Mouse (Mus musculus) retina, adult 2 months (tissue): ENCODE data around the gene Sat2.
"Not testable (repeated sequence)": the region's sequence is repeated elsewhere in the genome, so short reads cannot be mapped to it uniquely, and the experiment has no call there.

Experiments used
- DNase-seq: peaks from one replicate; pipeline ENCODE4 v3.0.0-alpha.2; 2012; ENCODE audit warnings: low read depth, low spot score

Sat2 gene

DNA sequence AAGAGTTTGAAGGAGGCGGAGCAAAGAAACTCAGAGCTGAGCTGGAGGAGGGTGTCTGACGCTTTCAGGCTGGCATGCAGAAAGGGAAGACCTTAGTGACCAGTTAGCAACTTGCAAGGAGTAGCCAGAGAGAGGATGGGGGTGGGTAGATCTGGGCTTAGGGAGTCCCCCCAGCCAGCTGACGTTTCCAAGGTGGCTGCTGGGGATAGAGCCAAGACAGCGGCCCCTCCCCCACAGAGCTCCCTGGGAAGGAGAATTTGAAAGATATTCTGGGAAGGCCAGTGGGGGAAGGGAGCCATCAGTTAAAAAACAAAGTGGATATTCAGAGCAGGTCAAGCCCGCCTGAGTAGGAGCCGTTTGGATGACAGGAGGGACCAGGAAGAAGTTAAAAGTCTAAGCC is 21.7 kb upstream of the Sat2 start:
- DNase-seq: no peak

- DNase-seq: no peak
Measured at GRCm38 (mm10) chr11:69601768-69602167, 20.1 kb upstream of the Sat2 start.

DNA sequence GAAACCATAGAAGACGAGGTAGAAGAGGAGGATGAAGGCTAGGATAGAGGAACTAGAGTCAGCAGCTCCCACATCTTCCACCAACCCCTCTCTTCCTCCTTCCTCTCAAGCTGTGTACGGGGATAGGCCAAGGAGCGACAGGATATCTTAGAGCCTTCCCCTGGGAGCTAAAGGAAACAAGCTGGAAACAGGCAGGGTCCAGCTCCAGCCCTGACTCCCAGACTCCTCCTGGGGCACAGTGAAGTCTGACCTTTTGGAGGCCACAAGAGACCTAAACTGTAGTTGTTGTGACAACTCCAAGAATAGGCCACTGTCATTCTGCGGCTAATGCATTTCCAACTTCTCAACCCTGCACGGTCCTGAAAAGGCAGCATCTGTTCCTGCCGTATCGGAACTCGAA is 18.3 kb upstream of the Sat2 start:
- DNase-seq: no peak

DNA sequence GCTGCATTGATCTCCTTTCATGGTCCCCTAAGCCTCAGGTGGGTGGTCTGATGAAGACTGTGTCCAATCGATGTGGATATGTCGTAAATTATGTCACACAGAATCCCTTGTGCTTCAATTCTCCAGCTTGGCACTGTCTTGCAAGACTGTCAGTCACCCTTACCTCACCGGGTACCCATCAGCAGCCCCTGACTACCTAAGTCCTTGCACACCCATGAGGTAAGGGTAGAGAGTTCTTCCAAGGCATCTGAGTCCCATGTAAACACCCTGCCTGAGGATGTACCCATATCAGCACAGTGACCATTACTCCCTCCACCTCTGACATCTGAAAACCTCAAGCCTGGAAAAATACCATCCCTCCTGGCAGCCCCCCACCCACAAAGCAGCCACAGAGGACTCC is 17.5 kb upstream of the Sat2 start:
- DNase-seq: no peak

- DNase-seq: peak; percentile 70
Measured at GRCm38 (mm10) chr11:69604795-69605664, 16.8 kb upstream of the Sat2 start.

DNA sequence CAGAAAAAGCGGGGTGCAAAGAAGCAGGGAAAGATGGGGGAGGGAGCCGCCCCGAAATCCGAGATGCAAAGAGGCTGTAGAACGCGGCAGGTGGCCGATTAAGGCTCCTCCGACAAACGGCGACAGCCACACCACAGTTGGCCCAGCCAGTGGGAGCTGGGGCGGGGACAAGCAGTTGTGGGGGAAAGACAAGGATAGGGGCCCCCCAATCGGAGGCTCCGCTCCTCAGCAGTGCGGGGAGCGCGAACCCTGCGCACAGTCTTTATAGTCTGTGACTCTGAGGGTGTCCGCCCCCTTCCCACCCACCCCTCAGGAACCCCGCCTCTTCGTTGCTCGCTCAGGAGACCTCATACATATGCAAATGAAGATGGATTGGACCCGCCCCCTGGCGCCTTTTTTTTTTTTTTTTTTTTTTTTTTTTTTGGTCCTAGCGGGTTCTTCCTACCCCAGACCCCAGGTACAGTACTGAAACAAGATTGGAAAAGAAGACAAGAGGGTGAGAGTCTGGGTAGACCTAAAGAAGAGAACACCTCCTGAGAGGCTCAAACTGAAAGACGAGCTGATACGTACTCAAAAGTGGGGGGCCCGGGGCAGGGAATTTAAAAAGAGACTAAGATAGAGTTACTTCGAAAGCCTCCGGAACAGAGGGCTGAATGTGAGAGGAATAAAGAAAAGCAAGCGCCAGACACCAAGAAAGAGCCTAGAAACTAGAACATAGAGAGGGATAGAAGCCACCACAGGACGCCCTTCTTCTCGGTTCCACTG is 15.9 kb upstream of the Sat2 start, which contains the start of gene Atp1b2:
Gene Atp1b2, minus strand, starts transcription at position 217 of the 765 bp plus-strand sequence.
- peak; percentile 86 for DNase-seq

GRCm38 (mm10) chr11:69606491-69606795 is 15.4 kb upstream of the Sat2 start:
- no peak for DNase-seq

- DNase-seq: no peak
Measured at GRCm38 (mm10) chr11:69606832-69607231, 15.0 kb upstream of the Sat2 start.

DNA sequence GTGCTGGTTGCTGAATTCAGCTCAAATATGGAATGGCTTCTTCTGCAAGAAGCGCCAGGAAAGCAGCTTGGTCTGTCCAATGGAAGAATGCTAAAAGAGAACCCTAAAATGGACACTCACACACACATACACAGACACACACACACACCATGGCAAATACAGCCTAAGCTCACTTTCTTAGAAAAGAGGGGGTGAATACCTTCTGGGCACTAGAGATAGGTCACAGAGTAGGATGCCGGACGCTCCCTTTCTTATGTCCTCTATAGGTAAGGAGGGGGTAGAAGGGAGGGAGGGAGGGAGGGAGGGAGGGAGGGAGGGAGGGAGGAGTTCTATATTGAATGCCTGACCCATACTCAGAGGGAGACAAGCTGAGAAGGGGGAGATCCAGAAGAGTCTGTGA is 13.3 kb upstream of the Sat2 start:
- DNase-seq: no peak

- no peak for DNase-seq
Measured at GRCm38 (mm10) chr11:69609416-69609815, 12.4 kb upstream of the Sat2 start.

DNA sequence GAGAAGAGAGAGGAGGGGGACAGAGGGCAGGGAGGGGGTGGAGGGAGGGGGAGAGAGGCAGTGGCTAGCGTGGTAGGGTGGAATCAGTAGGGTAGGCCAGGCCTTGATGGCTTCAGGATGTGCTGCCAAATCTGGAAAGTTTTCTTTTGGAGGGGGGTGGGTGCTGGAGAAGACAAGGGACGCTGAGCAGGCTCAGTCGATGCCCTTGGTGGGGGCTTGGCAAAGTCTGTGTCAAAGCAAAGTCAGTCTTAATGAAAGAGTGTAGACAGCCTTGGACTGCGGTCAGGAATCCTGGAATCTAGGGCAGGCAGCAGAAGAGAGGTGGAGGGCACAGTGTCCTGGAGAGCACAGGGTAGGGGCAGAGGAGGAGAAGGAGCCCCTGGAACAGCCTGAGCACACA is 10.9 kb upstream of the Sat2 start:
- no peak for DNase-seq

GRCm38 (mm10) chr11:69613553-69614256 is 8.1 kb upstream of the Sat2 start:
- DNase-seq: no peak

GRCm38 (mm10) chr11:69614257-69614588 is 7.6 kb upstream of the Sat2 start:
- DNase-seq: not testable (repeated sequence)

- DNase-seq: no peak
Measured at GRCm38 (mm10) chr11:69616781-69617180, 5.0 kb upstream of the Sat2 start.

- no peak for DNase-seq
Measured at GRCm38 (mm10) chr11:69617805-69618204, 4.0 kb upstream of the Sat2 start, which contains the start of gene Shbg. Gene Shbg, minus strand, starts transcription at chr11:69617905.

DNA sequence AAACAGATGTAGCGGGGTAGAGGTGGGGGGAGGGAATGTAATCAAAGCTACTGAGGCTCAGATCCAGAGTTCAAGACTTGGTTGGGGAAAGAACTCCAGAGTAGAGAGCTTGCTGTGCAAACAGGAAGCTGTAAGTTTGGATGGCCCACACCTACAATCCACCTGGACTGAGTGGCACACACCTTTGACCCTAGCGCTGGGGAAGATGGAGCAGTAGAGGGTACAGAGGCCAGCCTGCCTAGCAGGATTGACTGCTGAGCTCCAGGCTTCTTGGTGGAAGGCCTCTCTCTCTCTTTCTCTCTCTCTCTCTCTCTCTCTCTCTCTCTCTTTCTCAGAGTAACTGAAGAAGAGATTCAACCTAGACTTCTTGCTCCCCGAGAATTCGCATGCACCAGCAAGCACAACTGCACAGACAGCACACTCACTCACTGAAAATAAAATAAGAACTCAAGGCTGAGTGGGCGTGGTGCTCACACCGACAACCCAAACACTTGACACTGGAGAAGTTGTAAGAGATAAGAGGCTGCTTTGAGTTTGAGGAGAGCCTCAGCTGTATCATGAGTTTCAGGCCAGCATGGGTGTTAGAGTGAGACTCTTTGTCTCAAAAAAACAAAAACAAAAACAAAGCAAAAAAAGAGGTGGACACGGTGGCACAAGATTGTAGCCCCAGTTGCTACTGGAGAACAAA is 1.3 kb upstream of the Sat2 start:
- DNase-seq: no peak

DNA sequence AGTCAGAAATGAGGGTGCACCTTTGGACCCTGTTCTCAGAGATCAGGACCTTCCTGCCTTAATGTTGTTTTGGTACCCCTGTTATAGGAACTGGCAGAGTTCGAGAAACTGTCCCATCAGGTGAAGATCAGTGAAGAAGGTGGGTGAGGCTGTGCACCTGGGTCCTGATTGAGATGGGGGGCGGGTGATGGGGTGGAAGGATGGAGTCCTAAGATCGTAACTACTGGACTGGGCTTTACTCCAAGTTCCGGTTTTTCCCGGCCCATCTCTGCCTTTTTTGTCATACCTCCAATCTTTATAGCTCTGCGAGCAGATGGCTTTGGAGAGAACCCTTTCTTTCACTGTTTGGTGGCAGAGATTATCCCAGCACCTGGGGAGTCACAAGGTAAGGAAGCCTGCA is 582 bp downstream of the Sat2 start:
- no peak for DNase-seq

DNA sequence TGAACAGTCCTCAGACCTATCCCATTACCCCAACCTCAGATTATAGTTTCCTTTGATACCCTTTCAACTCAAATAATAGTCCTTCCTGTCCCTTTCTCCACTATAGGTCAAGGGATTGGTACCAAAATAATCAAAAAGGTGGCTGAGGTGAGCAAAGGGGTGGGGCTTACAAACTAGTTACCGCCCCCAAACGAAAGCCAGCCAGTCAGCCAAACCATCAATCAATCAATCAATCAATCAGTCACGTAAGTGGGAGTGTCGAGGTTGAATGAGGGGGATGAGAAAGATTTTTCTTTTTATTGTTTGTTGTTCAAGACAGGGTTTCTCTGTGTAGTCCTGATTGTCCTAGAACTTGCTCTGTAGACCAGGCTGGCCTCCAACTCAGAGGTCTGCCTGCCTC is 1.2 kb downstream of the Sat2 start:
- DNase-seq: no peak

GRCm38 (mm10) chr11:69624339-69624738 is 2.5 kb downstream of the Sat2 start:
- DNase-seq: not testable (repeated sequence)

GRCm38 (mm10) chr11:69628286-69628685 is 6.5 kb downstream of the Sat2 start:
- DNase-seq: no peak

GRCm38 (mm10) chr11:69629802-69630201 is 8.0 kb downstream of the Sat2 start:
- DNase-seq: no peak
